Mouse (Mus musculus) thymus, adult 2 months (tissue): ENCODE measurements around the gene Enc1. TPM values are rescaled to one million over a fixed set of nuclear protein-coding genes. Genes with fewer than 3 reads are reported as not detected.

Experiments
- DNase-seq: peaks from one replicate; pipeline ENCODE4 v3.0.0; 2021
- H3K27ac ChIP-seq: fragments of 200-500 bp; 2 replicates; pipeline ENCODE4 v1.5.1; 2012; ENCODE audit warnings: low read length, control low read depth; ENCODE audit not compliant: control insufficient read depth, insufficient read depth
- H3K27me3 ChIP-seq: fragments of 200-500 bp; 2 replicates; pipeline ENCODE4 v1.6.1; 2012; ENCODE audit warnings: mild to moderate bottlenecking, low read length, moderate library complexity, mixed read lengths; ENCODE audit not compliant: control insufficient read depth, insufficient read depth
- H3K36me3 ChIP-seq: fragments of 200-500 bp; 2 replicates; pipeline ENCODE4 v1.6.1; 2012; ENCODE audit warnings: mild to moderate bottlenecking, low read length, moderate library complexity; ENCODE audit not compliant: control insufficient read depth, insufficient read depth
- H3K4me1 ChIP-seq: fragments of 200-500 bp; replicated peaks from 2 replicates; pipeline ENCODE4 v1.6.1; 2012; ENCODE audit warnings: low read length; ENCODE audit not compliant: control insufficient read depth, insufficient read depth
- H3K4me3 ChIP-seq: fragments of 200-500 bp; 2 replicates; pipeline ENCODE4 v1.5.1; 2012; ENCODE audit warnings: mild to moderate bottlenecking, low read length, control low read depth, moderate library complexity; ENCODE audit not compliant: control insufficient read depth, insufficient read depth
- CTCF ChIP-seq: fragments of 200-500 bp; IDR thresholded peaks from 2 replicates; pipeline ENCODE4 v1.5.1; 2012; ENCODE audit warnings: mild to moderate bottlenecking, control low read depth, low read length, moderate library complexity, borderline replicate concordance; ENCODE audit not compliant: control insufficient read depth, poor library complexity, insufficient read depth; ENCODE audit errors: extremely low read depth
- POLR2A ChIP-seq: fragments of 200-500 bp; IDR thresholded peaks from 2 replicates; pipeline ENCODE4 v1.6.1; 2012; ENCODE audit warnings: mild to moderate bottlenecking, low read length, control low read depth, moderate library complexity; ENCODE audit not compliant: control insufficient read depth, poor library complexity, insufficient read depth; ENCODE audit errors: extremely low read depth
- whole genome bisulfite sequencing: fragments of 180-500 bp; shearing (Covaris S2); methylation state at CpG from one replicate; pipeline ENCODE4 v1.1.7; 2018; 5-methylcytosine and 5-hydroxymethylcytosine counted together
- polyA plus RNA-seq: library from polyadenylated mRNA; depleted of rRNA; stranded (reverse); fragments of >200 nt; gene quantifications from 2 replicates; pipeline ENCODE4 v1.2.3, GENCODE M21; 2012; rRNA removed

Gene Enc1
- 7.6 and 10.0 TPM in 2 replicates for polyA plus RNA-seq

GRCm38 (mm10) chr13:97240965-97241786 lies at the start of gene Enc1:
Gene Enc1, plus strand, starts transcription at chr13:97241105.
- TF ChIP-seq POLR2A (peak; percentile 47; the same call in 1 of the 2 replicates), CTCF (peak; percentile 92; the same call in 1 of the 2 replicates)
- H3K27me3 ChIP-seq = no peaks in the 10 kb centered on the region
- H3K4me3 ChIP-seq = peak within 1 kb of the TSS; percentile 80
- DNase-seq = peak; percentile 92
- under 1% methylated on average over 89 of the region's 89 CpGs for WGBS
- H3K4me1 ChIP-seq = peaks cover 23% of the 10 kb centered on the region
- H3K36me3 ChIP-seq = peaks cover 3% of the 10 kb centered on the region; the same call in 1 of the 2 replicates
- H3K27ac ChIP-seq = peak within 1 kb of the TSS; percentile 9; the same call in 1 of the 2 replicates

GRCm38 (mm10) chr13:97192649-97193048 lies 48.3 kb upstream of the Enc1 start:
- Histone ChIP-seq H3K27ac (no peak overlapping the region), H3K27me3 (no peaks in the 10 kb centered on the region), H3K36me3 (no peaks in the 10 kb centered on the region), H3K4me3 (no peak overlapping the region), H3K4me1 (peaks cover 6% of the 10 kb centered on the region)
- 97% methylated on average over 11 of the region's 11 CpGs for WGBS
- DNase-seq = no peak
- TF ChIP-seq POLR2A (no peak), CTCF (no peak)

- no peaks in the 10 kb centered on the region for H3K27me3 ChIP-seq
- H3K27ac ChIP-seq = no peak overlapping the region
- no peak overlapping the region for H3K4me3 ChIP-seq
- H3K4me1 ChIP-seq = peaks cover 8% of the 10 kb centered on the region
- H3K36me3 ChIP-seq = no peaks in the 10 kb centered on the region
- 87% methylated on average over 7 of the region's 7 CpGs for WGBS
- TF ChIP-seq POLR2A (no peak), CTCF (no peak)
- DNase-seq = no peak
Observed at GRCm38 (mm10) chr13:97193420-97193819, 47.5 kb upstream of the Enc1 start.

- no peaks in the 10 kb centered on the region for H3K36me3 ChIP-seq
- H3K4me1 ChIP-seq = peaks cover 8% of the 10 kb centered on the region
- 92% methylated on average over 12 of the region's 12 CpGs for WGBS
- no peaks in the 10 kb centered on the region for H3K27me3 ChIP-seq
- H3K4me3 ChIP-seq = no peak overlapping the region
- TF ChIP-seq CTCF = no peak
- no peak for TF ChIP-seq POLR2A
- H3K27ac ChIP-seq = no peak overlapping the region
- DNase-seq = no peak
Observed at GRCm38 (mm10) chr13:97196186-97196924, 44.5 kb upstream of the Enc1 start.

GRCm38 (mm10) chr13:97196925-97197218 lies 44.0 kb upstream of the Enc1 start:
- Histone ChIP-seq H3K27me3 (no peaks in the 10 kb centered on the region), H3K4me1 (peaks cover 8% of the 10 kb centered on the region), H3K27ac (no peak overlapping the region), H3K4me3 (no peak overlapping the region), H3K36me3 (no peaks in the 10 kb centered on the region)
- WGBS = 91% methylated on average over 2 of the region's 2 CpGs
- no peak for DNase-seq
- no peak for TF ChIP-seq CTCF
- TF ChIP-seq POLR2A = no peak

- no peaks in the 10 kb centered on the region for H3K36me3 ChIP-seq
- TF ChIP-seq CTCF = peak; percentile 40; the same call in 1 of the 2 replicates
- no peak for TF ChIP-seq POLR2A
- under 1% methylated on average over 45 of the region's 45 CpGs for WGBS
Observed at GRCm38 (mm10) chr13:97197932-97198562, 42.9 kb upstream of the Enc1 start, which contains the start of gene Hexb. Gene Hexb, minus strand, starts transcription at chr13:97198357.

More at GRCm38 (mm10) chr13:97197932-97198562, 42.9 kb upstream of the Enc1 start, which contains the start of gene Hexb:
- Histone ChIP-seq H3K27me3 (no peaks in the 10 kb centered on the region), H3K4me3 (peak within 1 kb of the TSS; percentile 68), H3K27ac (no peak within 1 kb of the TSS), H3K4me1 (peaks cover 8% of the 10 kb centered on the region)
- DNase-seq = peak; percentile 91
